In genomic region chr7:62209117-62209700, GRCm38 (mm10) we compare ENCODE assay signal across 8 mouse cellular contexts.
A peak's percentile ranks its signal among the peaks of the same experiment; 100 is the strongest.
DNase-seq lines count a peak whose midpoint lies in the region; ATAC-seq and TF ChIP-seq lines count a peak whose summit lies in the region.

No protein-coding gene starts in this region.

- peak overlapping the region; percentile 36 for H3K4me2 ChIP-seq in forebrain, embryonic 11.5 days (ENCODE audit: low read depth, low read length, severe bottlenecking)
- peak overlapping the region; percentile 16; the same call in 1 of the 2 replicates for H3K4me2 ChIP-seq in stomach, embryonic 14.5 days (replicated peaks; ENCODE audit: low read depth, low read length)

- no peak overlapping the region for H3K27ac ChIP-seq in heart, adult 2 months
- H3K27ac ChIP-seq in forebrain, embryonic 11.5 days (ENCODE audit: low read depth, low read length): no peak overlapping the region
- H3K27ac ChIP-seq in stomach, embryonic 14.5 days (ENCODE audit: low read length): no peak overlapping the region

- H3K9ac ChIP-seq in heart, adult 2 months (ENCODE audit: low read depth, low read length): no peak overlapping the region
- H3K9ac ChIP-seq in forebrain, embryonic 11.5 days (ENCODE audit: low read length): peak overlapping the region; percentile 42; the same call in 1 of the 2 replicates
- no peak overlapping the region for H3K9ac ChIP-seq in stomach, embryonic 14.5 days (replicated peaks; ENCODE audit: low read depth, low read length)

- no peak for TF ChIP-seq POLR2A in heart, adult 2 months (IDR thresholded peaks at IDR 0.05; ENCODE audit: insufficient read depth, low read depth, low read length)

- no peaks in the 10 kb centered on the region for H3K27me3 ChIP-seq in heart, adult 2 months (ENCODE audit: control insufficient read depth, insufficient read depth, low read length)
- no peaks in the 10 kb centered on the region for H3K27me3 ChIP-seq in forebrain, embryonic 11.5 days (ENCODE audit: control insufficient read depth, insufficient read depth, low read length)
- H3K27me3 ChIP-seq in stomach, embryonic 14.5 days (ENCODE audit: control insufficient read depth, insufficient read depth, low read length): no peaks in the 10 kb centered on the region

- ATAC-seq in forebrain, embryonic 11.5 days (replicated peaks; ENCODE audit: low FRiP score): peak; percentile 89
- ATAC-seq in stomach, embryonic 14.5 days (ENCODE audit: insufficient number of reproducible peaks, insufficient read depth, low FRiP score, low read depth): peak; percentile 61; the same call in 1 of the 2 replicates

- 28% methylated on average over 12 of the region's 12 CpGs for WGBS in heart, adult 2 months
- WGBS in forebrain, embryonic 11.5 days: 35% methylated on average over 12 of the region's 12 CpGs
- WGBS in stomach, embryonic 14.5 days: 30% methylated on average over 12 of the region's 12 CpGs

- H3K4me3 ChIP-seq in heart, adult 2 months: no peak overlapping the region
- H3K4me3 ChIP-seq in forebrain, embryonic 11.5 days (ENCODE audit: low read depth, low read length): peak overlapping the region; percentile 35
- H3K4me3 ChIP-seq in stomach, embryonic 14.5 days (ENCODE audit: low read depth, low read length): peak overlapping the region; percentile 35

- no peaks in the 10 kb centered on the region for H3K4me1 ChIP-seq in heart, adult 2 months (ENCODE audit: control insufficient read depth, insufficient read depth, low read length)
- no peaks in the 10 kb centered on the region for H3K4me1 ChIP-seq in forebrain, embryonic 11.5 days (replicated peaks; ENCODE audit: control insufficient read depth, insufficient read depth, low read length)
- no peaks in the 10 kb centered on the region for H3K4me1 ChIP-seq in stomach, embryonic 14.5 days (ENCODE audit: control insufficient read depth, insufficient read depth, low read length)

- DNase-seq in heart, adult 2 months: no peak
- DNase-seq in heart, adult 11 months: no peak
- DNase-seq in brain, adult 2 months (ENCODE audit: low read depth, low spot score): peak; percentile 86
- DNase-seq in forebrain, embryonic 11.5 days (ENCODE audit: low spot score): peak; percentile 71
- DNase-seq in kidney, postnatal 14 days: peak; percentile 11
- peak; percentile 3 for DNase-seq in lung, postnatal 10 days
- DNase-seq in thymus, postnatal 14 days: no peak

- H3K9me3 ChIP-seq in forebrain, embryonic 11.5 days (ENCODE audit: control insufficient read depth, low read length): no peaks in the 10 kb centered on the region
- no peaks in the 10 kb centered on the region for H3K9me3 ChIP-seq in stomach, embryonic 14.5 days (ENCODE audit: control insufficient read depth, low read depth, low read length)

- peak; percentile 42 for TF ChIP-seq CTCF in heart, adult 2 months (IDR thresholded peaks at IDR 0.05)

- TF ChIP-seq EP300 in heart, adult 2 months (IDR thresholded peaks at IDR 0.05; ENCODE audit: insufficient read depth, low read depth, low read length): no peak

- no peaks in the 10 kb centered on the region for H3K36me3 ChIP-seq in heart, adult 2 months (ENCODE audit: control insufficient read depth, insufficient read depth, low read length)
- H3K36me3 ChIP-seq in forebrain, embryonic 11.5 days (ENCODE audit: control insufficient read depth, insufficient read depth, low read length): no peaks in the 10 kb centered on the region
- no peaks in the 10 kb centered on the region for H3K36me3 ChIP-seq in stomach, embryonic 14.5 days (ENCODE audit: control insufficient read depth, insufficient read depth, low read length)

- intact Hi-C loops in heart, adult 2 months (cut with DNase I): no loop called here

- no peaks in the 10 kb centered on the region for H3K79me2 ChIP-seq in heart, adult 2 months (replicated peaks; ENCODE audit: control insufficient read depth, insufficient read depth, low read length)

Comparison
In these comparisons a context has a peak if more than half of its experiments do, and no peak if none do; other contexts are left out.
1. DNase-seq: peak in brain, adult 2 months (single experiment), forebrain, embryonic 11.5 days (single experiment), kidney, postnatal 14 days (single experiment) and lung, postnatal 10 days (single experiment); none in heart, adult 2 months (0 of 2), heart, adult 11 months (single experiment) and thymus, postnatal 14 days (single experiment).